Comparison of ENCODE assay signal across 19 mouse cellular contexts in the genomic region with DNA sequence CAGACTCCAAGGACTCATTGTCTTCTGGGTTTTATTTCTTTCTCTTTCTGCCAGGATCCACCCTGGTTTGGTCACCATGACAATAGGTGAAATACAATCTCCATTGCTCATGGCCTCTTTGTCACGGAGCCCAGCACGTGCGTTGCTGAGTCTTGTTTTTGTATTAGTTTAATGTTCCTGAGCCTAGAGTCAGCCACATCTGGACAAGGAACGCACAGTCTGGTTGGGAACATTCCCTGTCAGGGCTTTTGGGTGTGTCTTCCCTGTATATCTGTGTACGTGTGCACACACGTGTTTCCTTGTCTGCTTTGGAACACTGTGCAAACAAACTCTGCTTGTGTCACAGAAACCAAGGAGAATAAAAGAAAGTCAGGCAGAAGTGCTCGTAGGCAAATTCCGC.
DNase-seq lines count a peak whose midpoint lies in the region; ATAC-seq lines count a peak whose summit lies in the region.
"Had no signal": no experiment of that assay in that cellular context is flagged by ENCODE, and none has a peak within 500 bp of the region (broad histone marks: within the 10 kb centered on the region; RNA-seq: fewer than 3 reads in every experiment).

No protein-coding gene starts in this region.

- 79% methylated on average over 8 of the region's 8 CpGs for WGBS in heart, embryonic 10.5 days
- 54% methylated on average over 8 of the region's 8 CpGs for WGBS in stomach, embryonic 16.5 days

- H3K27ac ChIP-seq in heart, embryonic 10.5 days, result no peak overlapping the region
- peak overlapping the region; percentile 12 for H3K27ac ChIP-seq in stomach, embryonic 16.5 days (ENCODE audit: low read length)
- H3K27ac ChIP-seq: hindbrain, embryonic 13.5 days; limb, embryonic 13.5 days; lung, embryonic 15.5 days; midbrain, embryonic 13.5 days had no signal

- intact Hi-C loops in heart, postnatal 10 days (cut with DNase I), result no loop called here

- no peaks in the 10 kb centered on the region for H3K36me3 ChIP-seq in heart, embryonic 10.5 days
- H3K36me3 ChIP-seq in stomach, embryonic 16.5 days (ENCODE audit: control insufficient read depth, insufficient read depth, low read length), result no peaks in the 10 kb centered on the region
- H3K36me3 ChIP-seq: hindbrain, embryonic 13.5 days; lung, embryonic 15.5 days; midbrain, embryonic 13.5 days had no signal

- peak; percentile 69 for ATAC-seq in stomach, embryonic 16.5 days (ENCODE audit: insufficient read depth, low FRiP score)
- ATAC-seq in erythroblast, adult 5-6 weeks (replicated peaks; ENCODE audit: low FRiP score, poor library complexity, severe bottlenecking), result no peak
- ATAC-seq: intestine, postnatal 0 days; midbrain, embryonic 13.5 days had no signal

- peaks cover 26% of the 10 kb centered on the region for H3K4me1 ChIP-seq in heart, embryonic 10.5 days
- H3K4me1 ChIP-seq in stomach, embryonic 16.5 days (ENCODE audit: control insufficient read depth, insufficient read depth, low read length), result 0 out of 2 replicates have a peak, but pooled peaks cover 3% of the 10 kb centered on the region

- no peaks in the 10 kb centered on the region for H3K27me3 ChIP-seq in heart, embryonic 10.5 days (ENCODE audit: insufficient read depth, poor library complexity, severe bottlenecking)
- no peaks in the 10 kb centered on the region for H3K27me3 ChIP-seq in stomach, embryonic 16.5 days (ENCODE audit: control insufficient read depth, insufficient read depth, low read length)
- H3K27me3 ChIP-seq: hindbrain, embryonic 13.5 days; limb, embryonic 13.5 days; lung, embryonic 15.5 days had no signal

- H3K9me3 ChIP-seq in heart, embryonic 10.5 days, result no peaks in the 10 kb centered on the region
- no peaks in the 10 kb centered on the region for H3K9me3 ChIP-seq in stomach, embryonic 16.5 days (replicated peaks; ENCODE audit: control insufficient read depth, low read length)
- H3K9me3 ChIP-seq: hindbrain, embryonic 13.5 days; limb, embryonic 13.5 days; lung, embryonic 15.5 days; midbrain, embryonic 13.5 days had no signal

- no peak overlapping the region for H3K4me3 ChIP-seq in heart, embryonic 10.5 days
- no peak overlapping the region for H3K4me3 ChIP-seq in stomach, embryonic 16.5 days (replicated peaks; ENCODE audit: low read length)
- H3K4me3 ChIP-seq: hindbrain, embryonic 13.5 days; limb, embryonic 13.5 days; lung, embryonic 15.5 days; midbrain, embryonic 13.5 days had no signal

- no peak overlapping the region for H3K9ac ChIP-seq in stomach, embryonic 16.5 days (ENCODE audit: low read length)
- H3K9ac ChIP-seq: hindbrain, embryonic 13.5 days; limb, embryonic 13.5 days; lung, embryonic 15.5 days; midbrain, embryonic 13.5 days had no signal

- H3K4me2 ChIP-seq in stomach, embryonic 16.5 days (ENCODE audit: low read depth, low read length), result no peak overlapping the region
- H3K4me2 ChIP-seq: hindbrain, embryonic 13.5 days; limb, embryonic 13.5 days; lung, embryonic 15.5 days; midbrain, embryonic 13.5 days had no signal

- DNase-seq in heart, adult 11 months, result peak; percentile 98
- DNase-seq in heart, embryonic 10.5 days (ENCODE audit: low spot score), result no peak
- peak; percentile 45 for DNase-seq in urinary bladder, postnatal 14 days (ENCODE audit: low spot score)
- no peak for DNase-seq in urinary bladder, postnatal 4 days (ENCODE audit: low spot score in 2 of 2)
- DNase-seq in heart, postnatal 10 days, result peak; percentile 29 to 36
- DNase-seq in kidney, postnatal 10 days, result no peak
- DNase-seq: adrenal gland, adult 2 months; cerebellum, adult 9-10 months; embryo, embryonic 11 days; kidney, postnatal 4 days; right cerebral cortex, postnatal 25 days; thymus, postnatal 4 days had no signal

Comparison
In these comparisons a context has a peak if more than half of its experiments do, and no peak if none do; other contexts are left out.
1. DNase-seq: peak in heart, adult 11 months (single experiment), urinary bladder, postnatal 14 days (single experiment) and heart, postnatal 10 days (2 of 2); none in heart, embryonic 10.5 days (single experiment), urinary bladder, postnatal 4 days (0 of 2) and kidney, postnatal 10 days (single experiment).